Mouse (Mus musculus): ENCODE measurements around the gene Gm11084.

- no peak for TF ChIP-seq CTCF (IDR thresholded peaks at IDR 0.05; ENCODE audit: low read depth, low read length)
- TF ChIP-seq POLR2A (IDR thresholded peaks at IDR 0.05; ENCODE audit: borderline replicate concordance, low read depth, low read length): no peak
Observed at GRCm38 (mm10) chr2:72970302-72970701, 16.2 kb downstream of the Gm11084 start.

Measured in bone marrow macrophage, adult 2 months (primary cell).